Mouse (Mus musculus) CD4-positive, CD25-positive, alpha-beta regulatory T cell, adult 9 weeks (primary cell): ENCODE data around the gene Timm50. TPM values are rescaled to one million over a fixed set of nuclear protein-coding genes. Genes with fewer than 3 reads are reported as not detected.

Experiments used
- polyA plus RNA-seq: library from polyadenylated mRNA; unstranded; fragments of 100-300 nt; shearing (Covaris generic); gene quantifications from one replicate; pipeline ENCODE4 v1.2.1, GENCODE M21; 2017

Timm50 gene
- 37.1 TPM for polyA plus RNA-seq

DNA sequence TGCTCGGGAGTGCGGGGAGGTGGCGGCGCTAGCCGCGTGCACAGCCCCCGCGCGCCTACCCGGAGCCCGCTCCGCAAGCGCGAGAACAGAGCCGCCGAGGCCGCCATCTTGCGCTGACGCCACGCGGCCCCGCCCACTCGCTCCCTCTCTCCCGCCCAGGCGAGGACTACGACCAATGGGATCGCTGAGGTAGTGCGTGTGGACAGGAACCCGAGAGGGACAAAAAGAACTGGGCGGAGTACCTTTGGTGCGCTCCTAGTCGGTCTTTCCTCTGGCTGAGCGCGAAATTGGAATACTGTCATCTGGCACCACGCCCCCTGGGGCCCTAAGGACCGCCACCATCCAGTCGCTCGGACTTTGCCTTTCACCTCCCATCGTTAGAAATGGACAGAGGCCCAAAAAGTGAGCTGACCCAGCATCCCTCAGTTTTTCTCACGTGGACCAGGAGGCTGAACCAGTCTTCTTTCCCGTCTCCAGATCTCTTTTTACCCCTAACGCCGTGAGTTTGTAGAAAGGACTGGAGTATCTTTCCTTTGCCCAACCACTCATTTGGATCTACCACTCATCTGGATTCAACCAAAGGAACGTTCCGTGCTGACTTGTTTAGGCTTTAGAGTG is at the start of gene Timm50:
TSS of gene Timm50 (minus strand) at position 147 of the 618 bp plus-strand sequence.

GRCm38 (mm10) chr7:28350155-28350883 is 38.4 kb upstream of the Timm50 start, which contains the start of gene Rps16:
Gene Rps16, plus strand, starts transcription at chr7:28350652.

GRCm38 (mm10) chr7:28338108-28338998 is 26.5 kb upstream of the Timm50 start, which contains the start of gene Supt5:
Gene Supt5, minus strand, starts transcription at chr7:28338746.

DNA sequence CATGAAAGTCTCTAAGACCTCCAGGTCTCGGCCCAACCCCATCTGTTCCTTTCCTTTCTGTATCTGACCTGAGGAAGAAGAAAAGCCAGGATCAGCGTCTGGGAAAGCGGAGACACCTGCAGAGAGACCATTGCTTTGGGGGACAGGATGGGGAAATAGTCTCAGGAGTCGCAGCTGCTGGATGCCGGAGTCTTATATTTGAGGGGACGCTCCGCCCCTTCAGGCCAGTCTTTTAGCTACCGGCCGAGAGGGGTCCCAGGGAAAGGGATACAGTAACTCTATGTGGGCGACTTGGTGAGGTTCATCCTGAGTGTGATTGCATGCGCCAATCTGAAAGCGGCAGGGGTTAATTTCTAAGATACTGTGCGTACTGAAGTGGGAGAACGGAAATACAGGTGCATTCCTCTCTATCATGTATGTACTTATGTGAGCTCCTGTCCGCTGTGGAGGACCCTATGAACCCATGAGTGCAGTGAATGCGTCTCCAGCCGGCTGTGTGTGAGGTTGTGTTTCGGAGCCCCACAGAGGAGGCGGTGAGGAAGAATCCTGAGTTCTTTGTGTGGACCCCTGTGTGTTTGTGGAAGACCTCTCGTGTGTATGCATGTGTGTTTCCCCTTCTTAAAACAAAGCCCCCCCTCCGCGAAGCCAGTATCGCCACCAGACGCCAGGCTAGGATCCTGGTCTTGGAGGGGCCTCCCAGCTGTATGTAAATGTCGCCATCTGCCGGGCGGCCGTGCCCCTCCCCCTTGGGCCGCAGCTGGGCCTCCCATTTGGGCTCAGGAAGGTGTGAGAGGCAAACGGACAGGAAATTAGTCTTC is 10.0 kb downstream of the Timm50 start, which contains the start of gene Dll3:
TSS of gene Dll3 (minus strand) at position 623 of the 818 bp plus-strand sequence.

DNA sequence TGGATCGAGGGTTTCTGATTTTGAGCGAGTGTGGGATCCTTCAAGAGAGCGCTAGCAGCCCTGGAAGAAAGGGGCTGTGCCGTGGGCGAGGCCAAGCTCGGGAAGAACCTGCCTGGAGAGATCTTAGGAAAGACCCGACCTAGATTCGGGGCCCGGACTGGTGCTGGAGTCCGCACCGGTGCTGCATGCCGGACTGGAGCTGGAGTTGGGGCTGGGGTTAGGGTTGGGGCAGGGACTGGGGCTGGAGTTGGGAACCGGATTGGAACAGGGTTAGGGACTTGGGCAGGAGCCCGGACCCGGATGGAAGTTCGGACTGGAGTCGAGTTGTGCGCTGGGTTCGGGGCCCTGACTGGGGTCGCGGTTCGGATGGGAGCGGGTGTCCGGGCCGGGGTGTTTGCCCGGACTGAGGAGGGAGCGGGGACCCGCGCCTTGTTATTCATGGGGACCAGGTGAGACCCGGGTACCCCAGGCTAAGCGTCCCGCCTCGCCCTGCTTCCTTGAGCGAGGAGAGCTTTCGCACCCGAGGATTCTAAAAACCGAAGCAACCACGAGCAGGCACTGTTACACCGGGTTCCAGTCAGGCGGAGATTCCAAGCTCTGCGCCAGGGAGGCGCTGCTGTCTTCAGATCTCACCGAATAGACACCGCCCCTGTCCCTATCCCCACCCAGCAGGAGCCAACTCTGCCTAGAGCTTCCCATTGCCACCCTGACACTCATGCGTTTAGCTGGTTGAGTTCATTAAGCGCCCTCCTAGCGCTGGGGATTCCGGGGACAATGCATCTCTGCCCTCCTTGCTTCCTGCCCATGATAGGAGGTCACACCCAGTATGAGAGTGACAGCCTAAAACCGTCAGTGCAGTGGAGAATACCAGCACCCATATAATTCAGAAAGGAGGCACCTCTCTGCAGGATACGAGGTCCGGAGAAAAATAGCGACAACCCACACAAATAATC is 21.0 kb downstream of the Timm50 start, which contains the start of gene Selenov:
TSS of gene Selenov (minus strand) at position 549 of the 953 bp plus-strand sequence.

DNA sequence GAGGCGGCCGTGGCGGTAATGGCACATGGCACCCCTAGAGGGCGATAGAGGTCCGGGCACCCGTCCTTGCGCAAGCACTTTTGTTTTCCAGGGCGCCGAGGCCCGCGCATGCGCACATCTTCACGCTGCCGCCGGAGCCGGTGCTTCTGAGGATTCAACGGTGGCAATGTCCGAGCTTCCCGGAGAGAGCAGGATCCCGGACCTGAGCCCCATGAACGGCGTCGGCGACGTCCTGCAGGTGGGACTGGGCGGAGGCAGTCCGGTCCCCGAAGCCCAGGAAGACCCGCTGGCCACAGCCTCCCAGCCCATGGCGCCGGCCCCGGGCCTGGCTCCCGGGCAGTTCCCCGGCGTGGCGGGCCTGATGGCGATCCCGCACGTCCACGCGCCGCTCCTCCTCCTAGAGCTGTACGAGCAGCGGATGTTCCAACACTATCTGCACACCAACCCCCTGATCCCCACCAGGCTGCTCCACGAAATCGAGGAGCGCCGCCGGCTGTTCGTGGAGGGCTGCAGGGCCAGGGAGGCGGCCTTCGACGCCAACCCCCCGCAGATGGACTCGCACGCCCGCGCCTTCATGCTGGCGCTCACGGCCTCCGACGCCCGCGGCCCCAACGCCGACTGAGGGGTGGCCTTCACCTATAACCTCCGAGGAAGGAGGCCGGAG is 34.1 kb downstream of the Timm50 start, which contains the start of gene Eid2b:
TSS of gene Eid2b (plus strand) at position 125 of the 664 bp plus-strand sequence.

DNA sequence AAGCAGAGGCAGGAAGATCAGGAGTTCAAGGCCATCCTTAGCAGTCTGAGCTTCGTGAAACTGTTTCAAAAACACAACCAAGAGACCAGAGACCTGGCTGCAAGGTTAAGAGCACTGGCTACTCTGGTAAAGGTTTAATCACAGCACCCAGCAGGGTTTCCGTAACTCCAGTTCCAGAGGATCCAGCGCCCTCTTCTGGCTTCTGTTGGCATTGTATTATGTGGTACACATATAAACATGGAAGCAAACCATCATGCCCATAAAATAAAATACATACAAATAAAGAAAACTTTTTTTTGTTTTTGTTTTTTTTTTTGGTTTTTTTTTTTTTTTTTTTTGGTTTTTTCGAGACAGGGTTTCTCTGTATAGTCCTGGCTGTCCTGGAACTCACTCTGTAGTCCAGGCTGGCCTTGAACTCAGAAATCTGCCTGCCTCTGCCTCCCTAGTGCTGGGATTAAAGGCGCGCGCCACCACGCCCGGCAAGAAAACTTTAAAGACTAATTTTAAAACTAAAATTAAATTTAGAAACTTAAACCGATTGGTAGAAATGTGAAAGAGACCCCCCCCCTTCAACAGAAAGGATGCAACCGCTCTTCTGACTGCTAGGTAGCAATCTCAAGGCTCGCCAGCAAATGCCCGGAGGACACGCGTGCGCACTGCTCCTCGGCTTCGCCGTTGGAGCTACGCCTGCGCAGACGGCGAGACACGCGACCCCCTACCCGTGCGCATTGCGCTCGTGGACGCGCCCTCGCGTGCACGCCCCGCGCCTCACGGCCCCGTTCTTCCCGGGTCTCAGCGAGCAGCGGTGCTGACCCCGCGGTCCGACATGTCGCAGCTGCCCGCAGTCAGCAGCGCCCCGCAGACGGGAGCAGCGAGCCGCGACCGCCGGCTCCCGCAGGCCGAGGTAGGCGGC is 44.5 kb downstream of the Timm50 start, which contains the start of gene Eid2:
TSS of gene Eid2 (plus strand) at position 753 of the 913 bp plus-strand sequence.

Other genes starting within 250 kb of the Timm50 start
- gene Fcgbp, start 240.8 kb downstream of the Timm50 start, polyA plus RNA-seq: not detected
- gene 9530053A07Rik, start 182.6 kb downstream of the Timm50 start, polyA plus RNA-seq: not detected
- gene Fbl, start 142.4 kb downstream of the Timm50 start, polyA plus RNA-seq: 229 TPM
- 4.7 TPM for gene Dyrk1b, start 132.6 kb downstream of the Timm50 start, polyA plus RNA-seq
- 0.46 TPM for gene Eid2, start 44.2 kb downstream of the Timm50 start, polyA plus RNA-seq
- 1.2 TPM for gene Eid2b, start 34.3 kb downstream of the Timm50 start, polyA plus RNA-seq
- gene Selenov, start 20.9 kb downstream of the Timm50 start, polyA plus RNA-seq: not detected
- gene Dll3, start 9.8 kb downstream of the Timm50 start, polyA plus RNA-seq: not detected
- 218 TPM for gene Supt5, start 26.7 kb upstream of the Timm50 start, polyA plus RNA-seq
- 1,274 TPM for gene Rps16, start 38.6 kb upstream of the Timm50 start, polyA plus RNA-seq
- 101 TPM for gene Plekhg2, start 60.5 kb upstream of the Timm50 start, polyA plus RNA-seq
- gene Zfp36, start 68.2 kb upstream of the Timm50 start, polyA plus RNA-seq: 289 TPM
- 33.4 TPM for gene Med29, start 80.6 kb upstream of the Timm50 start, polyA plus RNA-seq
- 96.0 TPM for gene Paf1, start 80.9 kb upstream of the Timm50 start, polyA plus RNA-seq
- 477 TPM for gene Gmfg, start 125.4 kb upstream of the Timm50 start, polyA plus RNA-seq
- gene Lrfn1, start 139.9 kb upstream of the Timm50 start, polyA plus RNA-seq: 0.11 TPM
- not detected for gene Ifnl2, start 198.4 kb upstream of the Timm50 start, polyA plus RNA-seq
- gene Ifnl3, start 210.8 kb upstream of the Timm50 start, polyA plus RNA-seq: not detected
- gene Sycn, start 228.8 kb upstream of the Timm50 start, polyA plus RNA-seq: not detected
- not detected for gene Nccrp1, start 235.2 kb upstream of the Timm50 start, polyA plus RNA-seq